Mouse (Mus musculus) liver, embryonic 11.5 days (tissue): ENCODE measurements at regions not wholly inside any gene's neighbourhood (a gene's known extent, or its start where the extent isn't known, plus 50 kb on each side); places are given as distances from the start of the nearest gene placed in this dataset.

Experiments used
- ATAC-seq: fragments of 200-750 bp; cut with Nextera tagmentation; replicated peaks from 2 replicates; pipeline ENCODE4 v1.8.0; 2017; ENCODE audit warnings: moderate number of reproducible peaks, mild to moderate bottlenecking, moderate TSS enrichment, moderate library complexity; ENCODE audit not compliant: low FRiP score
- DNase-seq: peaks from one replicate; pipeline ENCODE4 v3.0.0-alpha.2; 2017; ENCODE audit warnings: low spot score
- H3K27ac ChIP-seq: fragments of 300-500 bp; sonication (generic); 2 replicates; pipeline ENCODE4 v1.5.1; 2014; ENCODE audit warnings: mild to moderate bottlenecking, low read depth, low read length, control low read depth
- H3K27me3 ChIP-seq: fragments of 300-500 bp; sonication (generic); replicated peaks from 2 replicates; pipeline ENCODE4 v1.6.1; 2014; ENCODE audit warnings: low read length, mixed read lengths; ENCODE audit not compliant: control insufficient read depth, insufficient read depth
- H3K36me3 ChIP-seq: fragments of 300-500 bp; sonication (generic); 2 replicates; pipeline ENCODE4 v1.6.1; 2014; ENCODE audit warnings: mild to moderate bottlenecking, low read length, moderate library complexity, mixed read lengths; ENCODE audit not compliant: control insufficient read depth, insufficient read depth
- H3K4me1 ChIP-seq: fragments of 300-500 bp; sonication (generic); replicated peaks from 2 replicates; pipeline ENCODE4 v1.6.1; 2014; ENCODE audit warnings: low read length, mixed read lengths; ENCODE audit not compliant: control insufficient read depth, insufficient read depth
- H3K4me2 ChIP-seq: fragments of 300-500 bp; sonication (generic); 2 replicates; pipeline ENCODE4 v1.6.1; 2014; ENCODE audit warnings: mild to moderate bottlenecking, control low read depth, moderate library complexity
- H3K4me3 ChIP-seq: fragments of 300-500 bp; sonication (generic); 2 replicates; pipeline ENCODE4 v1.5.1; 2014; ENCODE audit warnings: low read depth, low read length, control low read depth
- H3K9ac ChIP-seq: fragments of 300-500 bp; sonication (generic); 2 replicates; pipeline ENCODE4 v1.6.1; 2014; ENCODE audit warnings: low read depth, low read length, control low read depth
- H3K9me3 ChIP-seq: fragments of 300-500 bp; sonication (generic); 2 replicates; pipeline ENCODE4 v1.6.1; 2016; ENCODE audit warnings: low read length, inconsistent platforms, mixed read lengths; ENCODE audit not compliant: control insufficient read depth
- WGBS: fragments of 180-500 bp; shearing (Covaris S2); extraction: QIAGEN DNeasy Blood & Tissue Kit; methylation state at CpG from one replicate; pipeline ENCODE4 v1.1.7; 2014; 5-methylcytosine and 5-hydroxymethylcytosine counted together

DNA sequence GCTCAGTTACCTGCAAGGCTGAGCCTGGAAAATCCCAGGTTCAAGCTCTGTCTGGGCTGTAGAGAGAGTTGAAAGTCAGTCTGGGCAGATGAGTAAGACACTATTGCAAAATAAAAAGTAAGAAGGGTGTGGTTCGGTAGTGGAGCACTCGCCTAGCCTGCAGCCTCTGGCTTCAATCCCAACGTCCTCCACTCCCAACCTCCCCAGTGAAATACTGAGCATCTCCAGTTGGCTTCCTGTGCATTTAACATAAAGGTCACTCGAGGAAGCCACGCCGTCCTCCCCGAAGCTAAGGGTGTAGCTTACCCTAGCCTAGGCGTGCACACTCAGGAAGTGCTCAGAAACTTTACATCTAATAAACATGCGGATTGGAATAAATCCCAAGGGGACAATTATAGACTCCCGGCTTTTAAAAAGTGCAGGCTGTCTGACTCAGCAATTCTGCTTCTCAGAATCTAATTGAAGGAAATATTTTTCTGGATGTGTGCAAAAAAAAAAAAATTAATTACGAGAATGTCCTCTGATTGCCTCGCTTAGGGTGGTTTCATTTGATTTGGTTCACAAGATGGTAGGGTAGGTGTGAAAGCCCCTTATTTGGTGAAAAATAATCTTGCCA is 137.6 kb upstream of the Rybp start:
- DNase-seq (no peak), ATAC-seq (no peak)
- Histone ChIP-seq H3K36me3 (no peaks in the 10 kb centered on the region), H3K9ac (no peak overlapping the region), H3K9me3 (no peaks in the 10 kb centered on the region), H3K27ac (no peak overlapping the region), H3K4me3 (no peak overlapping the region), H3K4me1 (0 out of 2 replicates have a peak, but pooled peaks cover 4% of the 10 kb centered on the region), H3K27me3 (peaks cover 11% of the 10 kb centered on the region; the same call in 1 of the 2 replicates), H3K4me2 (no peak overlapping the region)
- 71% methylated on average over 12 of the region's 12 CpGs for WGBS

DNA sequence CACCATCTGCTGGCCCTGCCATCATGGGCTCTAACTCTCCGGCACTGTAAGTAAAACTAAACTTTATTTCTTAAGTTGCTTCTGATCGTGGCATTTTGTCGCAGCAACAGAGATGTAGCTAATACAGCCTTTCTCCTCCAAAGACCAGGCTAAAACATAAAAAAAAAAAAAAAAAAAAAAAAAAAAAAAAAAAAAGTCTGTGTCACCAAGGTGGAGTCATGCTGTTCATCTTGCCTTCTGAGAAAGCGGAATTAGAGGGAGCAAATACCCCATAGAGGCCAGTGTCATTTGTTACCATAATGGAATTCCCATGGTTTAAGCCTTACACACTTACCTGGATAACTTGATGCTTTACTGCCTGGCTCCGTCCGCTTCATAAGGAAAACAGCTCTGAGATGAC is 136.9 kb upstream of the Rybp start:
- H3K27ac ChIP-seq: no peak overlapping the region
- WGBS: 89% methylated on average over 6 of the region's 6 CpGs
- no peaks in the 10 kb centered on the region for H3K36me3 ChIP-seq
- DNase-seq: no peak
- ATAC-seq: no peak
- H3K4me2 ChIP-seq: no peak overlapping the region
- no peaks in the 10 kb centered on the region for H3K9me3 ChIP-seq
- H3K9ac ChIP-seq: no peak overlapping the region
- H3K4me1 ChIP-seq: 0 out of 2 replicates have a peak, but pooled peaks cover 4% of the 10 kb centered on the region
- no peak overlapping the region for H3K4me3 ChIP-seq
- H3K27me3 ChIP-seq: peaks cover 12% of the 10 kb centered on the region; the same call in 1 of the 2 replicates

DNA sequence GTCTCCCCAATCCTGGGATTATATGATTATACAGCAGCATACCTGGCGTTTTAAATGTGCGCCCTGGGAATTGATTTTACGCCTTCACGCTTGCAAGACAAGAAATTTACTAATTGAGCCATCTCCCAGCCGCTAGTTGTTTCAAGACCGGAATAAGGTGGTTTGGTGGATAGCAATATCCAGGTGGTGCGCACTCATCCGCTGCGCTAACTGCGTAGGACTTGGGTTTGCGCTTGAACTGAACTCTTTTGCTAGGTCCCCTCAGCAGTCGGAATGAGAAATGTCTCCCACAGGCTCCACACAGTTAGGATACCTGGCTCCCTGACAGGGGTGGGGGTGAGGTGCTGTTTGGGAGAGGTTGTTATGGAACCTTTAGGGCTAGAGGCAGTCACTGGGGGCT is 136.4 kb upstream of the Rybp start:
- no peak overlapping the region for H3K4me2 ChIP-seq
- H3K9ac ChIP-seq: no peak overlapping the region
- H3K27me3 ChIP-seq: peaks cover 12% of the 10 kb centered on the region; the same call in 1 of the 2 replicates
- no peak for ATAC-seq
- H3K36me3 ChIP-seq: no peaks in the 10 kb centered on the region
- no peaks in the 10 kb centered on the region for H3K9me3 ChIP-seq
- no peak overlapping the region for H3K4me3 ChIP-seq
- 0 out of 2 replicates have a peak, but pooled peaks cover 4% of the 10 kb centered on the region for H3K4me1 ChIP-seq
- DNase-seq: no peak
- no peak overlapping the region for H3K27ac ChIP-seq
- 93% methylated on average over 12 of the region's 12 CpGs for WGBS

DNA sequence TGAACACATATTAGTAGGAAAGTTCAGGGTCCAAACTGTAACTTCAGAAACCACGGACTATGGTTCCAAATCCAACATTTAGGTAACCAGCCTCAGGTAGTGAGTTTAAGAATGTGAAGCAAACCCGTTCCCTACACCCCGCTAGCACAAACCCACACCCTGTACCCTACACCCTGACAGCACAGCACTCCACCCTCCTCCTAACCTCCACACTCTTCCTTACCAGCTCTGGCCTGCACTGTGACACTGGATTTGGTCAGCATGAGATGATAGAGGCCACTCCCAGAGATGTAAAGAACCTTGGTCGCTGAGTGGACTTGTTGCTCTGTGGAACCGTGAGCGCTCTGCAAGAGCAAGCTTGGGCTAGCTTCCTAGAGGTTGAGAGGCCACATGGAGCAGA is 135.3 kb upstream of the Rybp start:
- whole genome bisulfite sequencing: 76% methylated on average over 6 of the region's 6 CpGs
- no peak overlapping the region for H3K4me3 ChIP-seq
- H3K27ac ChIP-seq: no peak overlapping the region
- H3K4me2 ChIP-seq: no peak overlapping the region
- 0 out of 2 replicates have a peak, but pooled peaks cover 4% of the 10 kb centered on the region for H3K4me1 ChIP-seq
- H3K27me3 ChIP-seq: peaks cover 12% of the 10 kb centered on the region; the same call in 1 of the 2 replicates
- ATAC-seq (no peak), DNase-seq (no peak)
- H3K36me3 ChIP-seq: no peaks in the 10 kb centered on the region
- H3K9ac ChIP-seq: no peak overlapping the region
- H3K9me3 ChIP-seq: no peaks in the 10 kb centered on the region

DNA sequence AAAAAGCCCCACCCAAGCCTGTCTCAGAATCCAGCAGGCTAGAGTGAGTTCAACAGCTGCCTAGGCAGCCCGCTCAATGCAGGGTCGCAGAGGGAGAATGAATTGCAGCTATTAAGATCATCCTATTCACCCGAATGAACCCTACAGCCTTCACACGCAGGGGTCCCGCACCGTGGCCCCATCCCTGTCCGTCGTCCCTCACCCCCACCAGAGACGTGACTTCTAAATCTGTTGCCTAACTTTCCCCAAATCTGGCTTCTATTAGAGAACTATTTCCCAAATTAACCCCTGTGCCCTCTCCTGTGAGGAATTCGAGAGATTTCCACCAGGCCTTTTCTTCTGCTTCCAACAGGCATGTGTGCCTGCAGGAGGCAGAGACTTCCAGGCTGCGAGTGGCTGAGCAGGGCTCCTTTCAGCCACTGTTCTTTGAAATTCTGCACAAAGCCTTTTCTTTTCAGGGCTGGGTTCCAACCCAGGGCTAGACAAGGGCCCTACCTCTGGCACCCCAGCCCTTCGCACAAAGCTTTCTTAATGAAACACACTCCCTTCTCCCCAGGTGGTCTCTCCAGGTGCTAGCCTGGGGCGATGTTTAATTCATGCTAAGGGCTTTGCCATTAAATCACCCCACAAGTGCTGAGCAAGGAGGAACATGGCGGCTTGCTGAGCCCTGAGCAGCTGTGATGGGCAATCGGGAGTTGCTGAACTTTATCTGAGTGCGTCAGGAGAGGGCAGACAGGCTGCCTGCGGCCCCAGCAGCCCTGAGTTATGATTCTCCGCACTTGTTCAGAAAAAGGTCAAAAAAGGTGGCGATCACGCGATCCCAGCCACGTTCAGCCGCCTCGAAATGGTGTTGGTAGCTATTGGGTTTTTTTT is 134.7 kb upstream of the Rybp start:
- H3K4me3 ChIP-seq: no peak overlapping the region
- WGBS: 28% methylated on average over 24 of the region's 24 CpGs
- no peak overlapping the region for H3K9ac ChIP-seq
- no peak overlapping the region for H3K27ac ChIP-seq
- H3K27me3 ChIP-seq: peaks cover 12% of the 10 kb centered on the region; the same call in 1 of the 2 replicates
- H3K36me3 ChIP-seq: no peaks in the 10 kb centered on the region
- H3K4me2 ChIP-seq: no peak overlapping the region
- H3K4me1 ChIP-seq: 0 out of 2 replicates have a peak, but pooled peaks cover 4% of the 10 kb centered on the region
- no peak for DNase-seq
- H3K9me3 ChIP-seq: no peaks in the 10 kb centered on the region
- no peak for ATAC-seq

DNA sequence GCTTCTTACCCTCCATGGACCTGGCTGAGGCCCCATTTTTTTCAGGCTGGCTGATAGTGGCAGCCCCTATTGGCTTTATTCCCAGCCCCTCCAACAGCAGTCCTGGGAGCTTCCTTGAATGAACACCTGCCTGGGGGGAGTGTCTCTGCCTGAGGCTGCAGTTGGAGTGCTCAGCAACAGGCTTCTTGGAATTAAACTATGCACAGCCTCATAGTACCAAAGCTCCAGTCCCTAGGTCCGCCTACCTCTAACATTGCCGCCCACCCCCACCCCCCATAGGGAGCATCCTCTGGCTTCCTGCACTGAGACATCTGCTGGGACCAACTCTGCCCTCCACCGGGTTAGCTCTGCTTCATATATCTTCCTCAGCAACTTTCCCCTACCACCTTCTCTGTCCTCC is 133.3 kb upstream of the Rybp start:
- WGBS: 53% methylated on average over 3 of the region's 3 CpGs
- Histone ChIP-seq H3K4me2 (no peak overlapping the region), H3K27me3 (peaks cover 12% of the 10 kb centered on the region; the same call in 1 of the 2 replicates), H3K36me3 (no peaks in the 10 kb centered on the region), H3K4me3 (no peak overlapping the region), H3K4me1 (0 out of 2 replicates have a peak, but pooled peaks cover 4% of the 10 kb centered on the region), H3K27ac (no peak overlapping the region), H3K9ac (no peak overlapping the region), H3K9me3 (no peaks in the 10 kb centered on the region)
- ATAC-seq (no peak), DNase-seq (no peak)

DNA sequence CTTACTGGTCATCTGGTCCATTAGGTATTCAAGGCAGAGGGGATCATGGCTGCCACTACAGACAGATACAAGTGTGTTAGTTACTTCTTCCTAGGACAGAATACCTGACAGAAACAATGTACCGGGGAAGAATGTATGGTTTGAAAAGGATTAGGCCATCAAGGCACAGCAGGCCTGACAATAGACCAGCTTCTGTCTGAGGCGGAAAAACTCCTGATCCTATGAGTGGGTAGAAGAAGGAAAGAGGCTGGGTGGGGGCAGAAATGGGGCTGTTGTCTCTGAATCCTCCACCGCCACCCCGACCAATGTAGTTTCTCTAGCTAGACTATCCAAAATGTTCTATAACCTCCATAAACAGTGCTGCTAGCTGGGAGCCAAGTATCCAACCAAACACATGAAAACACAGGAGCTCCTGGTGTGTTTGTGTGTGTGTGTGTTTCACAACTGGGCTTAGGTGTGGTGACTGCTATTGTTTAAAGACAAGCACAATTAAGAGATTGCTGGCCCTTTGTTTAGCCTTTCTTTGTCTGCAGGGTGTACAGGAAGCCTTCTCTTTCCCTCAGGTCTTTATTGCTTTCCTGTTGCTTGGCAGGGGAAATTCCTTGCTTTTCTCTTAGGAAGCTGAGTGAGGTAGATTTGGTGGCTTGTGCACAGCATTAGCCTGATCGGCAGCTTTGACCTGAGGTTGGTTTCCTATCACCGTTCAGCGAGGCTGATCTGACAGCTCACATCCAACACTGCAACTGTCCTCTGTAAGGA is 132.7 kb upstream of the Rybp start:
- Histone ChIP-seq H3K9ac (no peak overlapping the region), H3K4me1 (0 out of 2 replicates have a peak, but pooled peaks cover 4% of the 10 kb centered on the region), H3K9me3 (no peaks in the 10 kb centered on the region), H3K27me3 (peaks cover 12% of the 10 kb centered on the region; the same call in 1 of the 2 replicates), H3K27ac (no peak overlapping the region), H3K4me2 (no peak overlapping the region), H3K4me3 (no peak overlapping the region), H3K36me3 (no peaks in the 10 kb centered on the region)
- DNase-seq (no peak), ATAC-seq (no peak)
- WGBS: 58% methylated on average over 7 of the region's 7 CpGs

DNA sequence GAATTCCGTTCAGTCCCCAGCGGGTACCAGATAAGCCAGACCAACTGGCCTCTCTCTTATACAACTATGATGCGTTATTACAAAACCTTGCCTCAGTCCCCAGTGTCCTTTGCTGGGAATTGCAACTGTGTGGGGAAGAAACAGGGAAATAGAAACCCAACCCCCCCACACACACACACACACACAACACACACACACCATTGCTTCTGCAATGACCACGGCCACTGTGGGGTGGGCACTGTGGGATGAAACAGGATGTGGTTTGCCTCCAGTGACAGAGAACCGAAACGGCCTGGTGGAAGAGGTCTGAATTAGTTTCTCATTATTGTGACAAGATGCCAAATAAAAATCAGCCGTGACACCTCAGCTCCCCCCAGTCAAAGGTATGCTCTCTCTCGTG is 128.8 kb upstream of the Rybp start:
- DNase-seq: no peak
- ATAC-seq: no peak
- 39% methylated on average over 8 of the region's 8 CpGs for WGBS
- Histone ChIP-seq H3K9me3 (no peaks in the 10 kb centered on the region), H3K4me2 (no peak overlapping the region), H3K27me3 (0 out of 2 replicates have a peak, but pooled peaks cover 4% of the 10 kb centered on the region), H3K4me3 (no peak overlapping the region), H3K27ac (no peak overlapping the region), H3K36me3 (no peaks in the 10 kb centered on the region), H3K9ac (no peak overlapping the region), H3K4me1 (no peaks in the 10 kb centered on the region)
